Mouse (Mus musculus) yolk sac, embryonic 10.5 days (tissue): ENCODE measurements at regions not wholly inside any gene's neighbourhood (a gene's known extent, or its start where the extent isn't known, plus 50 kb on each side); places are given as distances from the start of the nearest gene placed in this dataset.
A peak's percentile ranks its signal among the peaks of the same experiment; 100 is the strongest.
"Not testable (repeated sequence)": the region's sequence is repeated elsewhere in the genome, so short reads cannot be mapped to it uniquely, and the experiment has no call there.

ENCODE experiments used
- DNase-seq: peaks from one replicate; pipeline ENCODE4 v3.0.0-alpha.2; 2017; ENCODE audit warnings: low spot score

DNA sequence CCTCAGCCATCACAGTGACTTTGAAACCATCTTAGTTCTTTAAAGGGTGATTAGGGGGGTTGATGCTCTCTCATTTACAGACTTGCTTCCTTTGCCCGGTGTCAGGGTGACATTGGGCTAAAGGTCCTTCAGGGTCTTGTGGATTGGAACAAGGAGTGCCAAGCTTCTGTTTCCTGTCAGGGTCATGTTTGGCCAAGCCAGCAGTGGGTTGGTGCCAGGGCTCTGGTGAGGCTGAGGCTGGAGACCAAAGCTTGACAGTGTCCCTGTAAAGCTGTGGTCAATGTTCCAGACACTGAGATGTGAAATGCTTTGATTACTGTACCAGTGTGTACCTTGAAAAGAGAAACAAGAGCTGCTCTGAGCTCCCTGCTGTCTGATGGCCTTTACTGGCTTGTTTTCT lies 150.8 kb upstream of the Fam3c start:
- no peak for DNase-seq

DNA sequence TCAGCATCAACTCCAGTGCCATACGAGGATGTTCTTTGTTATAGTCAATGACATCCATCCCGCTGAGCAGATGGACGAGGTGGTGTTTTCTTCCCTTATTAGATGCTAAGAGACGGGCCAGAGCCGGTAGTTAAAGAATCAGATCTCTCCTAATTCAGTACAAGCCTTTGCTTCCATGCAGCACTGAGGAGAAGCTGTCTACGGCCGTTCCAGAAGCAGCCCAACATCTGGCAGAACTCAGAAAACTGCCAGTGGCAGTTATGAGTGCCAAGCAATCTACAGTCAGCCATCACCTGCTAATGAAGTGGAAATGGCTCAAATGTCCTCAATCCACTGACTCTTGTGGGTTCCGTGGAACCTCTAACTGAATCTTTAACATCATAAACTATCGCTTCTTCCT lies 141.3 kb upstream of the Fam3c start:
- no peak for DNase-seq

DNA sequence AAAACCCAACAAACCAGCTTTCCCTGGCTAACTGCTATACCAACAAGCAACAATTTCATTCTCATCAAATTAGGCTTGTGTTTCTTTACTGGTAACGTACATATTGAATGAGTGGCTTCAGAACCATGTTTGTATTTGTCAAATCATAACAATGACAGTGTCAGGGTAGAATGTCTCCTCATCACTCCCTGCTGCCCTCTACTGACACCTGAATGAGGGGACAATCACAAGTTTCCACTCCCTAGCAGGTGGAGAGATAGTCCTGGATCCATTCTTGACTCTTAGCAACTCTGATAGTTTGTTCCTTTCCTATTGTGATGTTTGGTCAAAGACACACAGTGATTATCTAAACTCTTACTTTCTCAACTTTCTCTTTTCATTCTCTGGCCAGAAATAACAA lies 140.4 kb upstream of the Fam3c start:
- DNase-seq, result no peak

DNA sequence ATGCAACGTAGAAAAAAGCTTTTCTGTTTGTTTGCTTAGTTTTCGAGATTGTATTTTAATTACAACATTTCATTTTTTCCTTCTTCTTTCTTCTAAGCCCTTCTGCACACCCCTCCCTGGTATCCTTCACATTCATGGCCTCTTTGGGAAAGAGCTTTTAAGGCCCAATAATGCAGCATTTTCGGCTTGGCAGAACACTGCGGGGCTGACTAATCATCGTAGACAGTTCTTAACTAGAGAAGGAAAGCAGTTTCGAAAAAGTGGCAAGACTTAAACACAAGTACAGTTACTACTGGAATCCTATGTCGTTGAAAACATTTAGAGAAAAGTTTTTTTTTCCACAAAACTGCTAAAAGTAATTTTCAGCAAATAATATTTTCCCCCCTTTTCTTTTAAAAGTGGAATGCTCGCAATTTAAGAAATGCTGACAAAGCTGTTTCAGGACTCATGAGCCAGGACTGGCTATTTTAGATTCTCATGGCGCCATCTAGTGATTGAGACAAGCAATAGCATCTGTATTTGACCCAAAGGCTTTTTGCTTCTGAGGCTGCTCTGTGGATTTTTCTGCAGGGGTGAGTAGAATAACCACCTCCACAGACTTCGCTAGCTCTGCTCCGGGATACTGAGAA lies 137.7 kb upstream of the Fam3c start:
- DNase-seq, result peak; percentile 30

DNA sequence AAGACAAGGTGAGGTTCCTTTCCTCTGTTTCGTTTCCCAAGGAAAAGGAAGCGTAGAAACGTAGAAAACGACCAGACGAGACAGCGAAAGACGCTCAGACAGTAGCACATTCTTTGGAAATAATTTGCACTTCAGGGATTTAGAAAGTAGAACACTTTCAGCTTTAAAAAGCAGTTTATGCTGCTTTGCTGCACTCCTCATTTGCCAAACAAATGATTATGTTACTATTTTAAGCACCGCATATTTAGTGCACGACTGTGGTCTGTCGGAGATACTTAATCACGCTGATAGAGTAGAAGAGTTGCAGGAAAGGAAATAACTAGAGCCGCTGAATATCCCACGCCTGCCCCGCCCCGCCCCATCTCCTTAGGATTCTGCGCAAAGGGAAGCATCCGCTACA lies 136.9 kb upstream of the Fam3c start:
- DNase-seq, result no peak

DNA sequence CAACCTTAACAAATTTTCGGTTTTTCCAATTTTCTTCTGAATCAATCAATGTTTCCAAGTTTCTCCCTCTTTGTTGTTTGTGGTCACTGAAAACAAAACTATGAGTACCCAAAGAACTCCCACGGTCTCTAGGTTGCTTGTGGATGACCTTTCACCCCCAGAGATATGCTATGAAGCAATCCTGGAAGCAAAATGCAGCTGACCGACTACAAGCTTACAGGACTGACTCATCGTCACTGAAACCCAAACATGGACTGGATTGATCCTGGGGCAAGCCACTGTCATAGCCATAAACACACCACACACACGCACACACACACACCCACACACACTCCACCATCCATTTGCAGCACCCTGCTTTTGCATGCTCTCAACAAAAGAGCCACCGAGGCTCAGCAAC lies 134.7 kb upstream of the Fam3c start:
- no peak for DNase-seq

GRCm38 (mm10) chr6:22487467-22487866 lies 131.4 kb upstream of the Fam3c start:
- DNase-seq, result no peak

DNA sequence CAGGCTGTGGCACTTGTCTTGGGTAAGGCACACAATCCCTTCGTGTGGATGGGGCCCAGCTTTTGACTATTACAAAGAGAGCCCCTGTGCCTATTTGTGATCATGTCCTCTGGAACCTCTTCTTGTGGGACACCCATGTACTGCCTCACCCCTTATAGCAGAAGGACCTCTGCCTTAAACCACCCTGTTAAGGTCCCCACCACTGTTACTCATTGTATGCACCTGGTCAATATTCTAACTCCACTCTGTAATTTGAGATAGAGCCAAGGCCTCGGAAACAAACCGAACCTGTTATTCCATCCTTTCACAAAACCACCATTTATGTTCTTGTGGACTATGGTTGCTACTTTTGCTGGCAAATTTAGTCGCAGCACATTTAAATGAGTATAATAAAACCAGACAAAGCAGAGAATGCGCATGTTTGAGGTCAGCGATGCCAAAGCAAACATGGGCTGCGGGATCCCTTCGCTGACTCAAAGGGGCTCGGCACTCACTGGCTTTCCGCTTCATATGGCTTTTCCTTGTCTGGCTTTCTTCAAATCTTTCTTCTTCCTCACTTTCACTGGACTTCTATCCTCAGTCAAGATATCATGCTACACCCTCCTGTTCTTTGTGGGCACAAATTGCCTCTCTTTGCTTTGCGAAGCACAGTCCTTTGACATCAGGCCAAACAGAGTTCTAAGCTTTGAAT lies 129.9 kb upstream of the Fam3c start:
- no peak for DNase-seq

- DNase-seq, result not testable (repeated sequence)
Measured at GRCm38 (mm10) chr6:22482257-22482656, 126.2 kb upstream of the Fam3c start.

GRCm38 (mm10) chr6:22474604-22475003 lies 118.6 kb upstream of the Fam3c start:
- DNase-seq, result no peak

- no peak for DNase-seq
Measured at GRCm38 (mm10) chr6:22474011-22474410, 118.0 kb upstream of the Fam3c start.

DNA sequence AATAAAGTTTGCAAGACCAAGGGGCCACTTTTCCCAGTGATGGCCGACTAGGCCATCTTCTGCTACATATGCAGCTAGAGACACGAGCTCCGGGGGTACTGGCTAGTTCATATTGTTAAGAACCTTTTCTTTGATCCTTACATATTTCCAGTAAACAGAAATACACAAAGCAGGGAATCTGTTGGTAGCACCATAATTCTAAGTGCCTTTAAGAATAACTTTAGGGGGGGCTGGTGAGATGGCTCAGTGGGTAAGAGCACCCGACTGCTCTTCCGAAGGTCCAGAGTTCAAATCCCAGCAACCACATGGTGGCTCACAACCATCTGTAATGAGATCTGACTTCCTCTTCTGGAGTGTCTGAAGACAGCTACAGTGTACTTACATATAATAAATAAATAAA lies 116.4 kb upstream of the Fam3c start:
- not testable (repeated sequence) for DNase-seq

DNA sequence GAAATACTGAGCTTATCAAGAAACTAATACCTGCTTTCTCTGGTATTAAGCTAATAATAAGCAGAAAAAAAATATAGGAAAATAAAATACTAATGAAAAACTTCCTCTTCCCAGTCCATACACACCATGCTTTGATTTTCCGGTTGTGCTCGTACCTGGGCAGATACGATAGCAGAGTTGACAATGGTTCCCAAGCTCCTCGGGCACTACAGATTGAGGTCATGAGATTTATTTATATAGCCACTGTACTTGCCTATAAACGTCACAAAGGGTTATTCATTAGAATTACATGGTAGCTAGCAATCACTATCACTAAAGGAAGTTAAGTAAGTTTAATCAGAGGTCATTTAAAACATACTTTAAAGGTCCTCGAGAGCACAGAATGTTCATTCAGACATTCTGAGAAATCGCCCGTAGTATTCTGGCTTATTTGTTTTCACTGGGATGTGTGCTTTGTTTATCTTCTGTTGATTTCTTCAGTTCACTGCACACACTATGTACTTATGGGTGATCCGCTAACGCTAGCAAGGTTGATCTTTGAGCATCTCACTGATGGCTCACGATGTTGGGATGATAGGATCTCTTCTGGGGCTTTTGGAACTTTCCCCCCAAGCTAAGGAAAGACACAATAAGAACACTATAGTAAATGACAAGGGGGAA lies 111.4 kb upstream of the Fam3c start:
- no peak for DNase-seq

- DNase-seq, result no peak
Measured at GRCm38 (mm10) chr6:22465926-22466325, 109.9 kb upstream of the Fam3c start.

DNA sequence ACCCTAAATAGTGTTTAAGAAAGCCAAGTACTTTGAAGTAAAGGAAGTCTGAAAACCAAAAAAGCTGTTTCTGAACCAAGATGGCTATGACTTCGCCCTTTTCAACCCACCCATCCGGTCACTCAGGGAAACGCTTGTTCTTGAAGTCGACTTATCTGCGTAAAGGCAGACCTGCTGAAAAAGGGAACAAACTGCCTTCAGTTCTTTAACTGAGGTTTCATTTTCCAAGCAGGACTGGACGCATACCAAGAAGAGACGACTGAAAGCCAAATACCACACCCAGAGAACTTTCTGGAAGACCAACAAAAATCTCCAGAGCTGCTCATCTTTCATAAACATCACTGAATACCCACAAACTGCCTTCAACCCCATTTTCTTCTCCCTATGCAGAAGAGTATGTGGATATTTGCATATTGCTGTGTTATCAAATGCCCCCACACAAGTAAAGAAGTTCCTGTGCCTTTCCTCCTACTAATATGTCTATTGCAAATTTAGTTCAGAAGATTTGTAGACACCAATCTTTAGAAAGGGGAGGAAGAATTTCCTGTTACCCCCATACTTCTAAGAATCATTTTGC lies 103.5 kb upstream of the Fam3c start:
- DNase-seq, result no peak

DNA sequence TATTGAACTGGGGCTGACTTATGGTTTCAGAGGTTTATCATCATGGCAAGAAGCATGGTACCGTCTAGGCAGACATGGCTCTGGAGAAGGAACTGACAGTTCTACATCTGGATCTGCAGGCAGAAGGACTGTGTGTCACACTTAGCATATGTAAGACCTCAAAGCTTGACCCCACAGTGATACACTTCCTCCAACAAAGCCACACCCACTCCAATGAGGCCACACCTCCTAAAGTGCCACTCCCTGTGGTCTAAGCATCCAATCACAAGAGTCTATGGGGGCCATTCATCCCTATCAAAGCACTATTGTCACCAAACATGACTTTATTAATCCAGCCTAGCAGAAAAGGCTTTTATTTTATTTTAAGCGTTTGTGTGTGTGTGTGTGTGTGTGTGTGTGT lies 96.2 kb upstream of the Fam3c start:
- DNase-seq, result no peak

GRCm38 (mm10) chr6:22450501-22450900 lies 94.5 kb upstream of the Fam3c start:
- no peak for DNase-seq

DNA sequence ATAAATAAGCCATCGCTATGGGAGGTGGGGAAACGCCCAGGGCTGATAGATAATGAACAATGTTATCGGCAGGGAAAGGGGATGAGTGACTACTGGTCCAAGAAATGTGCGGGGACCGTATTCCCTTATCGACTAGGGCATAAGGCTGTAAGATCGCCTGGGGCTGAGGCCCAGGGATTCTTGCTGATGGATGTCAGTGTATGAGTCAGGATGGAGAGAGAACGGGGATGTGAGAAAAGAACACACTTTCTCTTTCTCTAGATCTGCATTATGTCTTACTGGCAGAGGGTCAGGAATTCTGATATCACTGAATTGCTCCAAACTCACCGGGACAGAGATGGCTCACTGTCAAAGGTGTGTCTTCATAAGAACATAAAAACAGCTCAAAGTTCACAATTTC lies 92.9 kb upstream of the Fam3c start:
- no peak for DNase-seq

DNA sequence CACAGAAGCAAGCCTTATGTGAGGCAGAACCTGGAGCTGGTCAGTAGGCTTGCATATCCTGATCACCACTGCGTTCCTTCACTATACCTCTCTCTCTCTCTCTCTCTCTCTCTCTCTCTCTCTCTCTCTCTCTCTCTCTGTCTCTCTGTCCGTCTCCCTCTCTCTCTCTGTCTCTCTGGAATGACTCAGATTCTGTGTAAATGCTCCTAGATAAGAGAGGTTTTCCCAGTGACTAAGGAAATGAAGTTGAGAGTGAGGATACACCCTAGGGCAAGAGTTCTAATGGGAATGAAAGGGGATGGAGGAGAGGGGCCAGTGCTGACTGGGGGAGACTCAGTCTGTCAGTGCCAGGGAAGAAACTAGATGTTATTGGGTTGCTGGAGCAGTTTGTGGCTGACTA lies 91.6 kb upstream of the Fam3c start:
- no peak for DNase-seq

DNA sequence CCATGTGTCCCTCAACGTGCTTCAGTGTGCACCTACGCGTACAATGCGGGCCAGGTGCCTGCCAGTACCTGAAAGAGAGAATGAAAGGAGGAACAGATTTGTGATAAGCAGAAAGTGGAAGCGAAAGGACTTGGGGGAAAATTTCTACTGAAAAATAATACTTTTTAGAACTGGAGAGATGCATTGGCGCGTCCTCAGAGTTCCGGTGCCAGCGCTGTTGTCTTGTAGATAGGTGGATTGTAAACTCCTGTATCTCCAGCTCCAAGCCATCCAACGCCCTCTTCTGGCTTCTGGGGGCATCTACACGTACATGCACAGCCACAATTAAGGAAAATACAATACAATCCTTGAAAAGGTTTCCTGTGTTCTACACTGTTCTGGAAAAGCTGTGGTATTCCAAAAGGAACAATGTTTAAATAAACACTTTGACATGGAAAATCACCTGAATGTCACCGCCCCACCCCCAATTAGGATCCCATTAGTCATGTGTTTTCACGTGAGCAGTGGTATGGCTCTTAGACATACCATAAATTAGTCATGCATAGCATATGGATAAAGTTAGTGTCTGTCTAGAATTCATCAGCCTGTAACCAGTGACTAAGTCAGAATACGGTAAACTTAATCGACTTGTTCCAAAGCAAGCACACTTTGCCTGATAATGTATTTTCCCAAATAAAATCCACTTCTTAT lies 90.7 kb upstream of the Fam3c start:
- no peak for DNase-seq

GRCm38 (mm10) chr6:22444856-22445255 lies 88.8 kb upstream of the Fam3c start:
- DNase-seq, result peak; percentile 54

DNA sequence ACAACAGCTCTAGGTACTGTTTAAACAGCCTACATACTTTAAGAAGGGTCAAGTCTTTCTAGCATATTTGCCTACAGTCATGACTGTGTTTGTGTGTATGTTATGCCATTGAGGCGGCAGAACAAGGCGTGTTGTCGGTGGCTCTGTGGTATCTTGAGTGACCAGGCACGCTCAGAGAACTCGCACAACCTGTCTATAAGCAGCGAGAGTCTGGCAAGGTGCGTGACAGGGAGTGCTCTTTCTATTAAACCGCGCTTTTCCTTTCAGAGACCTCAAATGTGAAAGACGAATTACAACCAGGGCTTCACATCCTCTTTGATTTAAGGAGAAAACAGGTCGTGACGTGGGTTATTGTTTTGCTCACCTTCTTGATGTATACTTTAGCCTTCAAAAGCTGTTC lies 88.2 kb upstream of the Fam3c start:
- DNase-seq, result no peak

GRCm38 (mm10) chr6:22443573-22443972 lies 87.5 kb upstream of the Fam3c start:
- DNase-seq, result no peak
